Mouse (Mus musculus) urinary bladder, postnatal 0 days (tissue): ENCODE data around the gene Ppp1r1a. TPM values are rescaled to one million over a fixed set of nuclear protein-coding genes. Genes with fewer than 3 reads are reported as not detected.

Experiments used
- polyA plus RNA-seq: library from polyadenylated mRNA; unstranded; fragments of >200 nt; fragmentation: Nextera tagmentation; extraction: Ambion mirVana; gene quantifications from 2 replicates; pipeline ENCODE4 v1.2.1, GENCODE M21; 2015

Gene Ppp1r1a
- 26.6 and 29.1 TPM in 2 replicates for polyA plus RNA-seq

GRCm38 (mm10) chr15:103537822-103538213 is at the start of gene Ppp1r1a:
TSS of gene Ppp1r1a (minus strand) at chr15:103538003.

GRCm38 (mm10) chr15:103564981-103565380 is 27.2 kb upstream of the Ppp1r1a start, which contains the start of gene Glycam1:
TSS of gene Glycam1 (minus strand) at chr15:103565081.

GRCm38 (mm10) chr15:103502435-103503250 is 35.2 kb downstream of the Ppp1r1a start, which contains the start of gene Pde1b:
TSS of gene Pde1b (plus strand) at chr15:103503034.

Other genes with a start within 250 kb of the Ppp1r1a start
- gene Gpr84, start 227.4 kb downstream of the Ppp1r1a start, polyA plus RNA-seq, result 0.17 and 3.8 TPM in 2 replicates
- gene Zfp385a, start 197.9 kb downstream of the Ppp1r1a start, polyA plus RNA-seq, result 9.3 and 10.8 TPM in 2 replicates
- gene Itga5, start 171.2 kb downstream of the Ppp1r1a start, polyA plus RNA-seq, result 396 and 458 TPM in 2 replicates
- gene Gtsf1, start 107.5 kb downstream of the Ppp1r1a start, polyA plus RNA-seq, result not detected in 2 replicates
- gene Gtsf2, start 89.5 kb downstream of the Ppp1r1a start, polyA plus RNA-seq, result not detected in 2 replicates
- gene Nckap1l, start 84.2 kb downstream of the Ppp1r1a start, polyA plus RNA-seq, result 3.0 and 6.7 TPM in 2 replicates
- 2.1 and 3.3 TPM in 2 replicates for gene Pde1b, start 35.0 kb downstream of the Ppp1r1a start, polyA plus RNA-seq
- not detected in 2 replicates for gene Glycam1, start 27.1 kb upstream of the Ppp1r1a start, polyA plus RNA-seq
- gene Mucl1, start 217.5 kb upstream of the Ppp1r1a start, polyA plus RNA-seq, result not detected in 2 replicates